Mouse (Mus musculus) embryonic facial prominence, embryonic 14.5 days (tissue): ENCODE measurements around the gene Cpne4. TPM values are rescaled to one million over a fixed set of nuclear protein-coding genes. Genes with fewer than 3 reads are reported as not detected.

ENCODE experiments used
- ATAC-seq: fragments of 200-750 bp; cut with Nextera tagmentation; 2 replicates; pipeline ENCODE4 v1.8.0; 2017; ENCODE audit warnings: low read depth, moderate number of reproducible peaks, moderate TSS enrichment
- DNase-seq: peaks from one replicate; pipeline ENCODE4 v3.0.0-alpha.2; 2015; ENCODE audit warnings: low spot score
- H3K27ac ChIP-seq: fragments of 300-500 bp; sonication (generic); replicated peaks from 2 replicates; pipeline ENCODE4 v1.5.1; 2014; ENCODE audit warnings: low read depth, mild to moderate bottlenecking, low read length, moderate library complexity
- H3K27me3 ChIP-seq: fragments of 300-500 bp; sonication (generic); replicated peaks from 2 replicates; pipeline ENCODE4 v1.6.1; 2014; ENCODE audit warnings: low read length; ENCODE audit not compliant: control insufficient read depth, insufficient read depth
- H3K36me3 ChIP-seq: fragments of 300-500 bp; sonication (generic); 2 replicates; pipeline ENCODE4 v1.6.1; 2014; ENCODE audit warnings: low read length, mixed read lengths; ENCODE audit not compliant: control insufficient read depth, insufficient read depth
- H3K4me1 ChIP-seq: fragments of 300-500 bp; sonication (generic); 2 replicates; pipeline ENCODE4 v1.6.1; 2014; ENCODE audit warnings: antibody characterized with exemption, low read length; ENCODE audit not compliant: control insufficient read depth, insufficient read depth
- H3K4me2 ChIP-seq: fragments of 300-500 bp; sonication (generic); 2 replicates; pipeline ENCODE4 v1.6.1; 2014; ENCODE audit warnings: low read depth, mild to moderate bottlenecking, low read length, moderate library complexity, mixed read lengths
- H3K4me3 ChIP-seq: fragments of 300-500 bp; sonication (generic); 2 replicates; pipeline ENCODE4 v1.5.1; 2014; ENCODE audit warnings: low read depth, mild to moderate bottlenecking, low read length
- H3K9ac ChIP-seq: fragments of 300-500 bp; sonication (generic); 2 replicates; pipeline ENCODE4 v1.6.1; 2014; ENCODE audit warnings: low read depth, mild to moderate bottlenecking, low read length, moderate library complexity, mixed read lengths
- H3K9me3 ChIP-seq: fragments of 300-500 bp; sonication (generic); 2 replicates; pipeline ENCODE4 v1.6.1; 2016; ENCODE audit warnings: low read length; ENCODE audit not compliant: control insufficient read depth
- WGBS: fragments of 180-500 bp; shearing (Covaris S2); extraction: QIAGEN DNeasy Blood & Tissue Kit; methylation state at CpG from one replicate; pipeline ENCODE4 v1.1.7; 2014; 5-methylcytosine and 5-hydroxymethylcytosine counted together
- polyA plus RNA-seq: library from polyadenylated mRNA; unstranded; fragments of >200 nt; fragmentation: Nextera tagmentation; extraction: Ambion mirVana; gene quantifications from 2 replicates; pipeline ENCODE4 v1.2.1, GENCODE M21; 2014

The Cpne4 gene
- polyA plus RNA-seq, 1 experiment from 2014 or later: 2.4 TPM

- Histone ChIP-seq H3K9me3 (no peaks in the 10 kb centered on the region), H3K4me2 (no peak overlapping the region), H3K36me3 (no peaks in the 10 kb centered on the region), H3K27me3 (no peaks in the 10 kb centered on the region), H3K27ac (no peak overlapping the region), H3K4me3 (no peak overlapping the region), H3K9ac (no peak overlapping the region), H3K4me1 (no peaks in the 10 kb centered on the region)
- 10% methylated on average over 2 of the region's 2 CpGs for WGBS
- no peak for ATAC-seq
- peak; percentile 82 for DNase-seq
These were observed 365.6 kb downstream of the Cpne4 start for GRCm38 (mm10) chr9:104912686-104913085.

DNA sequence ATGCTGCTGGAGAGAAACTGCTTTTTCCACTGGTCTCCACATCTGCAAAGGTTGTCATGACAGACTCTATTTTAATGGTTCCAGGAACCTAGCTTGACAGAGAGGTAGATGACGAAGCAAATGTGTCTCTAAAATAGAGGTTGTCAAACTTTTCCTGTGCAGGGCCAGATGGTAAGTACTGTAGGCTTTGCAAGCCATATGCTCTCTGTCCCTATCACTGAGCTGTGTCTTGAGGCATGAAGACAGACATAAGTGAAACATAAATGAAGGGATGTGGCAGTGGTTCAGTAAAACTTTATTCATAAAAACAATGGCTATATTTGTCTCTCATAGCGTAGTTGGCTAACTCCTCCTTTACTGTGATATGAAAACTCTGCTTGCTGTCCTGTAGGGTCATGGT, 366.2 kb downstream of the Cpne4 start:
- no peaks in the 10 kb centered on the region for H3K27me3 ChIP-seq
- no peak for ATAC-seq
- no peak overlapping the region for H3K27ac ChIP-seq
- no peak overlapping the region for H3K9ac ChIP-seq
- WGBS: 67% methylated on average over 2 of the region's 2 CpGs
- DNase-seq: no peak
- H3K4me2 ChIP-seq: no peak overlapping the region
- H3K36me3 ChIP-seq: no peaks in the 10 kb centered on the region
- H3K4me1 ChIP-seq: no peaks in the 10 kb centered on the region
- no peaks in the 10 kb centered on the region for H3K9me3 ChIP-seq
- no peak overlapping the region for H3K4me3 ChIP-seq

- Histone ChIP-seq H3K36me3 (no peaks in the 10 kb centered on the region), H3K4me3 (no peak overlapping the region), H3K9me3 (no peaks in the 10 kb centered on the region), H3K27ac (no peak overlapping the region), H3K4me1 (no peaks in the 10 kb centered on the region), H3K4me2 (no peak overlapping the region), H3K27me3 (no peaks in the 10 kb centered on the region), H3K9ac (no peak overlapping the region)
- no peak for ATAC-seq
- WGBS: 87% methylated on average over 4 of the region's 4 CpGs
- no peak for DNase-seq
These were observed 374.1 kb downstream of the Cpne4 start for GRCm38 (mm10) chr9:104921197-104921596.

- ATAC-seq (no peak), DNase-seq (no peak)
- Histone ChIP-seq H3K27ac (no peak overlapping the region), H3K9me3 (no peaks in the 10 kb centered on the region), H3K4me3 (no peak overlapping the region), H3K36me3 (no peaks in the 10 kb centered on the region), H3K27me3 (no peaks in the 10 kb centered on the region), H3K4me2 (no peak overlapping the region), H3K4me1 (no peaks in the 10 kb centered on the region), H3K9ac (no peak overlapping the region)
- 70% methylated on average over 2 of the region's 2 CpGs for WGBS
These were observed 375.0 kb downstream of the Cpne4 start for GRCm38 (mm10) chr9:104922051-104922450.

GRCm38 (mm10) chr9:104928806-104929205, 381.7 kb downstream of the Cpne4 start:
- no peak for DNase-seq
- Histone ChIP-seq H3K4me3 (no peak overlapping the region), H3K27ac (no peak overlapping the region), H3K4me1 (no peaks in the 10 kb centered on the region), H3K9ac (no peak overlapping the region), H3K36me3 (no peaks in the 10 kb centered on the region), H3K27me3 (no peaks in the 10 kb centered on the region), H3K9me3 (no peaks in the 10 kb centered on the region), H3K4me2 (no peak overlapping the region)
- 68% methylated on average over 9 of the region's 9 CpGs for WGBS
- ATAC-seq: no peak

DNA sequence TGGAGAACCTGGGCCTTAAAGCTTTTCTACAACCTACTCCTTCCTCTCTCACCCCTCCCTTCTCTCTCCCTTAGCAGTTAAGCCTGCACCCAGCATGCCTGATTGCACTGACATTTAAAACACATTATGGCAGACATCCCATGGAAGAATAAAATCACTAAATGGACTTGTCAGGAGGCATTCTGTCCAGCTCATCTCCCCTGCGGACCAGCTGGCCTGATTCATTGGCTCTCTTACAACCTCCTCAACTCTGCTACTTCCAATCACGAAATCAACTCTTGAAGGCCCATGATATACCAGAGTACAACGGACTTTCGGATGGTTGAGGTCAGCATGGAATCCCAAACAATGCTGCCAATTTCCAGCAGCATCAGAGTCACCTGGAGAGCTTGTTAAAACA, 393.3 kb downstream of the Cpne4 start:
- Histone ChIP-seq H3K4me2 (no peak overlapping the region), H3K4me3 (no peak overlapping the region), H3K9me3 (no peaks in the 10 kb centered on the region), H3K4me1 (no peaks in the 10 kb centered on the region), H3K27ac (no peak overlapping the region), H3K9ac (no peak overlapping the region), H3K27me3 (no peaks in the 10 kb centered on the region), H3K36me3 (no peaks in the 10 kb centered on the region)
- ATAC-seq: peak; percentile 63; the same call in 1 of the 2 replicates
- WGBS: 78% methylated on average over 4 of the region's 4 CpGs
- peak; percentile 22 for DNase-seq

GRCm38 (mm10) chr9:104950551-104950950, 403.5 kb downstream of the Cpne4 start:
- H3K4me2 ChIP-seq: no peak overlapping the region
- no peaks in the 10 kb centered on the region for H3K27me3 ChIP-seq
- H3K27ac ChIP-seq: no peak overlapping the region
- no peak for ATAC-seq
- no peak overlapping the region for H3K4me3 ChIP-seq
- H3K9me3 ChIP-seq: no peaks in the 10 kb centered on the region
- H3K36me3 ChIP-seq: no peaks in the 10 kb centered on the region
- peak; percentile 34 for DNase-seq
- no peaks in the 10 kb centered on the region for H3K4me1 ChIP-seq
- 61% methylated on average over 4 of the region's 4 CpGs for WGBS
- no peak overlapping the region for H3K9ac ChIP-seq

DNA sequence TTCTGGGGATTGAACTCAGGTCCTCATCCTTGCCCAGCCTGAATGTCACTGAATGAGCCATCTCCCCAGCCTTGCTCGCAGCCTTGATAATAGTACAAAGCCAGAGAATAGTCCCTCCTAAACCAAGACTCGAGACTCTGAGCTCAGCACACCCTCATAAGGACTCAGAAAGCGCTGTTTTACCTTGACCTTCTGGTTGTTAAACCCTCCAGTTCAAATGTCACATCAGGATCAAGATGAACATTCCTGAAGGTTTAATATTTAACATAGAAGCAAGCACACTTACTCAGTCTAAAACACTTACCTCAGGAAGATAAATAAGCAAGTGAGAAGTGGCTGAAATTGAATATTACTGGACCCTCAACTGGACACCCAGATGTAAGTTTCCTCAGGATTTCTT, 405.1 kb downstream of the Cpne4 start:
- Histone ChIP-seq H3K4me1 (no peaks in the 10 kb centered on the region), H3K9me3 (no peaks in the 10 kb centered on the region), H3K4me2 (no peak overlapping the region), H3K36me3 (no peaks in the 10 kb centered on the region), H3K9ac (no peak overlapping the region), H3K27me3 (no peaks in the 10 kb centered on the region), H3K27ac (no peak overlapping the region), H3K4me3 (no peak overlapping the region)
- 72% methylated on average over 3 of the region's 3 CpGs for WGBS
- DNase-seq (no peak), ATAC-seq (no peak)

DNA sequence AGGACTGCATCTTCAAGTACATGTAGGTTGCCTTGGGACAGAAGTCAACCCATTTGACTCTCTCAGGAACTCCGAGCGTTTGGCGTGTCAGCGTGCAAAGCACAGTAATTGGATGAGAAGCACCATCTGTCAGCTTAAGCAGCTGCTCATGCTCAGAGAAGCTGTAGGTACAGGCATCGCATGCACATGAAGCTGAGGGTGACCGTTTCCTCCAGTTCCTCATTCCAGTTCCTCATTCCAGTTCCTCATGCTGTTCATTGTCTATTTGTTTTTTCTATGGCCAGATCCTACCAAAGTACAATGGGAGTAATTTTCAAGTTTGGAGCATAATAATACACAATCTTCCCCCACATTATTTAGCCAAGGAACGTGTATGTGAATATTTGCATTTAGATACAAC, 425.7 kb downstream of the Cpne4 start:
- WGBS: 72% methylated on average over 7 of the region's 7 CpGs

More for the DNA sequence above, 425.7 kb downstream of the Cpne4 start:
- ATAC-seq (no peak), DNase-seq (peak; percentile 14)
- H3K4me3 ChIP-seq: no peak overlapping the region
- no peak overlapping the region for H3K4me2 ChIP-seq
- H3K36me3 ChIP-seq: no peaks in the 10 kb centered on the region
- H3K4me1 ChIP-seq: no peaks in the 10 kb centered on the region
- H3K27ac ChIP-seq: no peak overlapping the region
- H3K27me3 ChIP-seq: no peaks in the 10 kb centered on the region
- H3K9ac ChIP-seq: no peak overlapping the region
- no peaks in the 10 kb centered on the region for H3K9me3 ChIP-seq
